Mouse (Mus musculus) limb, embryonic 10.5 days (tissue): ENCODE data around the gene Ephb4. TPM values are rescaled to one million over a fixed set of nuclear protein-coding genes. Genes with fewer than 3 reads are reported as not detected.

Experiments
- polyA plus RNA-seq: library from polyadenylated mRNA; unstranded; fragments of >200 nt; fragmentation: Nextera tagmentation; extraction: Ambion mirVana; gene quantifications from 2 replicates; pipeline ENCODE4 v1.2.1, GENCODE M21; 2016

Ephb4 gene
- polyA plus RNA-seq, 1 experiment from 2014 or later, result 81.0 TPM

Other genes starting within 250 kb of the Ephb4 start
- 5.6 and 7.0 TPM in 2 replicates for gene Trim56, start 233.9 kb upstream of the Ephb4 start, polyA plus RNA-seq
- not detected in 2 replicates for gene Muc3, start 200.8 kb upstream of the Ephb4 start, polyA plus RNA-seq
- not detected in 2 replicates for gene Muc3a, start 137.7 kb upstream of the Ephb4 start, polyA plus RNA-seq
- gene Ache, start 62.6 kb upstream of the Ephb4 start, polyA plus RNA-seq, result 1.7 and 1.8 TPM in 2 replicates
- 8.1 and 8.5 TPM in 2 replicates for gene Ufsp1, start 55.5 kb upstream of the Ephb4 start, polyA plus RNA-seq
- gene Srrt, start 42.4 kb upstream of the Ephb4 start, polyA plus RNA-seq, result 200 and 201 TPM in 2 replicates
- gene Trip6, start 35.7 kb upstream of the Ephb4 start, polyA plus RNA-seq, result 73.4 and 75.9 TPM in 2 replicates
- 10.4 and 10.6 TPM in 2 replicates for gene Slc12a9, start 16.5 kb upstream of the Ephb4 start, polyA plus RNA-seq
- gene Zan, start 127.0 kb downstream of the Ephb4 start, polyA plus RNA-seq, result 0.03 and 0.10 TPM in 2 replicates
- gene Pop7, start 152.4 kb downstream of the Ephb4 start, polyA plus RNA-seq, result 53.2 and 63.4 TPM in 2 replicates
- 13.5 and 14.6 TPM in 2 replicates for gene Gigyf1, start 168.4 kb downstream of the Ephb4 start, polyA plus RNA-seq
- 1.5 and 2.4 TPM in 2 replicates for gene Epo, start 183.1 kb downstream of the Ephb4 start, polyA plus RNA-seq
- gene Gnb2, start 183.4 kb downstream of the Ephb4 start, polyA plus RNA-seq, result 257 and 295 TPM in 2 replicates
- not detected in 2 replicates for gene Actl6b, start 203.4 kb downstream of the Ephb4 start, polyA plus RNA-seq
- gene Tfr2, start 219.7 kb downstream of the Ephb4 start, polyA plus RNA-seq, result 0.79 and 1.4 TPM in 2 replicates